Mouse (Mus musculus): ENCODE results near the gene Selenom.

Selenom gene

GRCm38 (mm10) chr11:3503755-3504693, 10.5 kb upstream of the Selenom start:
- TF ChIP-seq CTCF (conservative IDR thresholded peaks at IDR 0.05; ENCODE audit: low read length): no peak
- TF ChIP-seq NANOG (IDR thresholded peaks at IDR 0.05; ENCODE audit: borderline replicate concordance, low read length): no peak
- no peak for TF ChIP-seq POU5F1 (IDR thresholded peaks at IDR 0.05; ENCODE audit: borderline replicate concordance, low read length)
- peaks cover 39% of the 10 kb centered on the region for H3K4me1 ChIP-seq (replicated peaks; ENCODE audit: low read depth, low read length)
- H3K9me3 ChIP-seq (ENCODE audit: low read length): no peaks in the 10 kb centered on the region
- H3K36me3 ChIP-seq (ENCODE audit: insufficient read depth, low read length): no peaks in the 10 kb centered on the region
- H3K4me3 ChIP-seq (replicated peaks; ENCODE audit: low read length): no peak overlapping the region
- peaks cover 86% of the 10 kb centered on the region for H3K27me3 ChIP-seq (ENCODE audit: insufficient read depth, low read length)

GRCm38 (mm10) chr11:3508226-3508625, 6.3 kb upstream of the Selenom start:
- no peaks in the 10 kb centered on the region for H3K36me3 ChIP-seq (ENCODE audit: insufficient read depth, low read length)
- TF ChIP-seq POU5F1 (IDR thresholded peaks at IDR 0.05; ENCODE audit: borderline replicate concordance, low read length): no peak
- no peak for TF ChIP-seq NANOG (IDR thresholded peaks at IDR 0.05; ENCODE audit: borderline replicate concordance, low read length)
- TF ChIP-seq CTCF (conservative IDR thresholded peaks at IDR 0.05; ENCODE audit: low read length): no peak
- H3K9me3 ChIP-seq (ENCODE audit: low read length): no peaks in the 10 kb centered on the region
- no peak overlapping the region for H3K4me3 ChIP-seq (replicated peaks; ENCODE audit: low read length)
- peaks cover 11% of the 10 kb centered on the region for H3K4me1 ChIP-seq (replicated peaks; ENCODE audit: low read depth, low read length)
- peaks cover 57% of the 10 kb centered on the region for H3K27me3 ChIP-seq (ENCODE audit: insufficient read depth, low read length)

GRCm38 (mm10) chr11:3509181-3510085, 5.1 kb upstream of the Selenom start:
- TF ChIP-seq CTCF (conservative IDR thresholded peaks at IDR 0.05; ENCODE audit: low read length): no peak
- TF ChIP-seq POU5F1 (IDR thresholded peaks at IDR 0.05; ENCODE audit: borderline replicate concordance, low read length): no peak
- no peak for TF ChIP-seq NANOG (IDR thresholded peaks at IDR 0.05; ENCODE audit: borderline replicate concordance, low read length)
- peaks cover 19% of the 10 kb centered on the region for H3K4me1 ChIP-seq (replicated peaks; ENCODE audit: low read depth, low read length)
- no peaks in the 10 kb centered on the region for H3K36me3 ChIP-seq (ENCODE audit: insufficient read depth, low read length)
- no peak overlapping the region for H3K4me3 ChIP-seq (replicated peaks; ENCODE audit: low read length)
- no peaks in the 10 kb centered on the region for H3K9me3 ChIP-seq (ENCODE audit: low read length)
- H3K27me3 ChIP-seq (ENCODE audit: insufficient read depth, low read length): peaks cover 46% of the 10 kb centered on the region

- TF ChIP-seq CTCF (conservative IDR thresholded peaks at IDR 0.05; ENCODE audit: low read length) (no peak), NANOG (IDR thresholded peaks at IDR 0.05; ENCODE audit: borderline replicate concordance, low read length) (no peak), POU5F1 (IDR thresholded peaks at IDR 0.05; ENCODE audit: borderline replicate concordance, low read length) (no peak)
- Histone ChIP-seq H3K4me1 (replicated peaks; ENCODE audit: low read depth, low read length) (peaks cover 24% of the 10 kb centered on the region), H3K4me3 (replicated peaks; ENCODE audit: low read length) (no peak overlapping the region), H3K36me3 (ENCODE audit: insufficient read depth, low read length) (no peaks in the 10 kb centered on the region), H3K9me3 (ENCODE audit: low read length) (no peaks in the 10 kb centered on the region), H3K27me3 (ENCODE audit: insufficient read depth, low read length) (peaks cover 43% of the 10 kb centered on the region)
These were observed 4.2 kb upstream of the Selenom start for GRCm38 (mm10) chr11:3510321-3510720.

- no peak for TF ChIP-seq POU5F1 (IDR thresholded peaks at IDR 0.05; ENCODE audit: borderline replicate concordance, low read length)
- no peak for TF ChIP-seq NANOG (IDR thresholded peaks at IDR 0.05; ENCODE audit: borderline replicate concordance, low read length)
- TF ChIP-seq CTCF (conservative IDR thresholded peaks at IDR 0.05; ENCODE audit: low read length): no peak
- H3K4me3 ChIP-seq (replicated peaks; ENCODE audit: low read length): no peak overlapping the region
These were observed 1.2 kb upstream of the Selenom start for GRCm38 (mm10) chr11:3513291-3513690.

GRCm38 (mm10) chr11:3515216-3515615, 732 bp downstream of the Selenom start:
- peaks cover 47% of the 10 kb centered on the region for H3K4me1 ChIP-seq (replicated peaks; ENCODE audit: low read depth, low read length)
- no peak for TF ChIP-seq POU5F1 (IDR thresholded peaks at IDR 0.05; ENCODE audit: borderline replicate concordance, low read length)
- H3K36me3 ChIP-seq (ENCODE audit: insufficient read depth, low read length): peaks cover 18% of the 10 kb centered on the region
- H3K9me3 ChIP-seq (ENCODE audit: low read length): no peaks in the 10 kb centered on the region
- H3K27me3 ChIP-seq (ENCODE audit: insufficient read depth, low read length): peaks cover 56% of the 10 kb centered on the region
- peak overlapping the region; percentile 79 for H3K4me3 ChIP-seq (replicated peaks; ENCODE audit: low read length)

More at GRCm38 (mm10) chr11:3513291-3513690, 1.2 kb upstream of the Selenom start:
- H3K27me3 ChIP-seq (ENCODE audit: insufficient read depth, low read length): peaks cover 49% of the 10 kb centered on the region
- H3K36me3 ChIP-seq (ENCODE audit: insufficient read depth, low read length): no peaks in the 10 kb centered on the region
- no peaks in the 10 kb centered on the region for H3K9me3 ChIP-seq (ENCODE audit: low read length)
- peaks cover 51% of the 10 kb centered on the region for H3K4me1 ChIP-seq (replicated peaks; ENCODE audit: low read depth, low read length)

- no peak for TF ChIP-seq POU5F1 (IDR thresholded peaks at IDR 0.05; ENCODE audit: borderline replicate concordance, low read length)
- TF ChIP-seq NANOG (IDR thresholded peaks at IDR 0.05; ENCODE audit: borderline replicate concordance, low read length): no peak
- TF ChIP-seq CTCF (conservative IDR thresholded peaks at IDR 0.05; ENCODE audit: low read length): no peak
- H3K9me3 ChIP-seq (ENCODE audit: low read length): no peaks in the 10 kb centered on the region
- H3K27me3 ChIP-seq (ENCODE audit: insufficient read depth, low read length): peaks cover 58% of the 10 kb centered on the region
- H3K4me1 ChIP-seq (replicated peaks; ENCODE audit: low read depth, low read length): peaks cover 50% of the 10 kb centered on the region
- H3K36me3 ChIP-seq (ENCODE audit: insufficient read depth, low read length): peaks cover 23% of the 10 kb centered on the region
- H3K4me3 ChIP-seq (replicated peaks; ENCODE audit: low read length): peak overlapping the region; percentile 79
These were observed 1.2 kb downstream of the Selenom start for GRCm38 (mm10) chr11:3515637-3516036.

GRCm38 (mm10) chr11:3516121-3516520, 1.6 kb downstream of the Selenom start:
- Histone ChIP-seq H3K9me3 (ENCODE audit: low read length) (no peaks in the 10 kb centered on the region), H3K4me3 (replicated peaks; ENCODE audit: low read length) (peak overlapping the region; percentile 79; the same call in 1 of the 2 replicates), H3K36me3 (ENCODE audit: insufficient read depth, low read length) (peaks cover 27% of the 10 kb centered on the region), H3K4me1 (replicated peaks; ENCODE audit: low read depth, low read length) (peaks cover 55% of the 10 kb centered on the region), H3K27me3 (ENCODE audit: insufficient read depth, low read length) (peaks cover 58% of the 10 kb centered on the region)
- TF ChIP-seq CTCF (conservative IDR thresholded peaks at IDR 0.05; ENCODE audit: low read length): no peak
- TF ChIP-seq POU5F1 (IDR thresholded peaks at IDR 0.05; ENCODE audit: borderline replicate concordance, low read length): no peak
- no peak for TF ChIP-seq NANOG (IDR thresholded peaks at IDR 0.05; ENCODE audit: borderline replicate concordance, low read length)

All from E14TG2a.4 (cell line).